Mouse (Mus musculus) MEL (cell line): ENCODE results near the gene Umad1. TPM values are rescaled to one million over a fixed set of nuclear protein-coding genes. Genes with fewer than 3 reads are reported as not detected.

Experiments used
- DNase-seq: peaks from one replicate; pipeline ENCODE4 v3.0.0; 2011; ENCODE audit warnings: low read depth, low spot score
- H3K27ac ChIP-seq: 2 replicates; pipeline ENCODE4 v1.5.1; 2012; ENCODE audit warnings: low read depth, mild to moderate bottlenecking, control low read depth, low read length, moderate library complexity; ENCODE audit not compliant: control insufficient read depth
- H3K27me3 ChIP-seq, 2 experiments: fragments of 150-350 bp in 1 of 2; sonication (generic) in 1 of 2; 2 replicates each; pipeline ENCODE4 v1.6.1; 2012; ENCODE audit warnings: low read length in 2 of 2, mild to moderate bottlenecking in 2 of 2, improper control_type of control experiment in 1 of 2, moderate library complexity in 1 of 2; ENCODE audit not compliant: insufficient read depth in 2 of 2, control insufficient read depth in 1 of 2
- H3K36me3 ChIP-seq, 2 experiments: 2 replicates each; pipeline ENCODE4 v1.6.1; 2012 to 2014; ENCODE audit warnings: low read length in 2 of 2, improper control_type of control experiment in 1 of 2, inconsistent platforms in 1 of 2, mild to moderate bottlenecking in 1 of 2; ENCODE audit not compliant: insufficient read depth in 2 of 2, control insufficient read depth in 1 of 2
- H3K4me1 ChIP-seq, 2 experiments: fragments of 150-350 bp in 1 of 2; sonication (generic) in 1 of 2; 2 replicates each; pipeline ENCODE4 v1.6.1; 2012; ENCODE audit warnings: low read length in 2 of 2, improper control_type of control experiment in 1 of 2, mild to moderate bottlenecking in 1 of 2; ENCODE audit not compliant: insufficient read depth in 2 of 2, control insufficient read depth in 1 of 2
- H3K4me3 ChIP-seq, 2 experiments: fragments of 150-350 bp in 1 of 2; sonication (generic) in 1 of 2; 2 replicates each; pipeline ENCODE4 v1.5.1; 2012; ENCODE audit warnings: low read depth in 2 of 2, low read length in 2 of 2, mild to moderate bottlenecking in 2 of 2, moderate library complexity in 2 of 2, control low read depth in 1 of 2, improper control_type of control experiment in 1 of 2; ENCODE audit not compliant: control insufficient read depth in 1 of 2, insufficient read depth in 1 of 2
- H3K79me2 ChIP-seq: 2 replicates; pipeline ENCODE4 v1.6.1; 2012; ENCODE audit warnings: mild to moderate bottlenecking, low read length, moderate library complexity; ENCODE audit not compliant: control insufficient read depth, poor library complexity, insufficient read depth
- H3K9ac ChIP-seq: 2 replicates; pipeline ENCODE4 v1.6.1; 2012; ENCODE audit warnings: low read depth, mild to moderate bottlenecking, control low read depth, low read length, moderate library complexity; ENCODE audit not compliant: control insufficient read depth, poor library complexity, severe bottlenecking
- H3K9me3 ChIP-seq: fragments of 150-350 bp; sonication (generic); replicated peaks from 2 replicates; pipeline ENCODE4 v1.6.1; 2012; ENCODE audit warnings: mild to moderate bottlenecking, low read length, improper control_type of control experiment, moderate library complexity; ENCODE audit not compliant: insufficient read depth
- BHLHE40 ChIP-seq: IDR thresholded peaks from 2 replicates; pipeline ENCODE4 v1.6.1; 2012; ENCODE audit warnings: low read depth, mild to moderate bottlenecking, inconsistent platforms, low read length, improper control_type of control experiment, borderline replicate concordance
- CHD2 ChIP-seq: IDR thresholded peaks from 2 replicates; pipeline ENCODE4 v1.6.1; 2011; ENCODE audit warnings: low read length, improper control_type of control experiment
- E2F4 ChIP-seq: IDR thresholded peaks from 2 replicates; pipeline ENCODE4 v1.6.1; 2011; ENCODE audit warnings: low read depth, low read length, improper control_type of control experiment, borderline replicate concordance
- HCFC1 ChIP-seq: IDR thresholded peaks from 2 replicates; pipeline ENCODE4 v1.6.1; 2012; ENCODE audit warnings: low read depth, mild to moderate bottlenecking, inconsistent platforms, low read length, improper control_type of control experiment, moderate library complexity
- JUND ChIP-seq: IDR thresholded peaks from 2 replicates; pipeline ENCODE4 v1.6.1; 2011; ENCODE audit warnings: low read depth, mild to moderate bottlenecking, improper control_type of control experiment, low read length
- MAFK ChIP-seq: IDR thresholded peaks from 2 replicates; pipeline ENCODE4 v1.6.1; 2011; ENCODE audit warnings: low read depth, mild to moderate bottlenecking, low read length, improper control_type of control experiment, borderline replicate concordance
- MAZ ChIP-seq: IDR thresholded peaks from 2 replicates; pipeline ENCODE4 v1.6.1; 2012; ENCODE audit warnings: low read depth, mild to moderate bottlenecking, inconsistent platforms, low read length, improper control_type of control experiment
- MYB ChIP-seq: IDR thresholded peaks from 2 replicates; pipeline ENCODE4 v1.6.1; 2011; ENCODE audit warnings: mild to moderate bottlenecking, low read depth, low read length, improper control_type of control experiment
- POLR2AphosphoS2 ChIP-seq: IDR thresholded peaks from 2 replicates; pipeline ENCODE4 v1.6.1; 2011; ENCODE audit warnings: low read length, improper control_type of control experiment
- RAD21 ChIP-seq: IDR thresholded peaks from 2 replicates; pipeline ENCODE4 v1.6.1; 2011; ENCODE audit warnings: mild to moderate bottlenecking, low read depth, low read length, improper control_type of control experiment
- RCOR1 ChIP-seq: IDR thresholded peaks from 2 replicates; pipeline ENCODE4 v1.6.1; 2012; ENCODE audit warnings: low read depth, mild to moderate bottlenecking, inconsistent platforms, low read length, improper control_type of control experiment
- TAL1 ChIP-seq: IDR thresholded peaks from 2 replicates; pipeline ENCODE4 v1.6.1; 2012; ENCODE audit warnings: mild to moderate bottlenecking, inconsistent platforms, low read length, moderate library complexity, mixed read lengths
- ZMIZ1 ChIP-seq: IDR thresholded peaks from 2 replicates; pipeline ENCODE4 v1.6.1; 2012; ENCODE audit warnings: low read depth, mild to moderate bottlenecking, inconsistent platforms, low read length, improper control_type of control experiment, moderate library complexity
- ZNF384 ChIP-seq: IDR thresholded peaks from 2 replicates; pipeline ENCODE4 v1.6.1; 2012; ENCODE audit warnings: low read depth, mild to moderate bottlenecking, inconsistent platforms, low read length, improper control_type of control experiment
- polyA plus RNA-seq, 2 experiments: library from polyadenylated mRNA; stranded (reverse) in 1 of 2; unstranded in 1 of 2; fragments of >175 nt in 1 of 2; fragments of >200 nt in 1 of 2; gene quantifications; 2 replicates each; pipeline versions ENCODE4 v1.2.1 to v1.2.4; 2012; ENCODE audit warnings: low replicate concordance in 2 of 2, low read depth in 1 of 2; ENCODE audit not compliant: insufficient read length in 2 of 2, insufficient read depth in 1 of 2, missing spikeins in 1 of 2
- total RNA-seq: library from RNA; depleted of rRNA; stranded (reverse); fragments of 300-350 nt; gene quantifications from 2 replicates; pipeline ENCODE4 v1.2.3, GENCODE M21; 2012

Gene Umad1
- total and polyA plus RNA-seq, 3 experiments = 5.3 to 9.7 TPM; not detected in 1

DNA sequence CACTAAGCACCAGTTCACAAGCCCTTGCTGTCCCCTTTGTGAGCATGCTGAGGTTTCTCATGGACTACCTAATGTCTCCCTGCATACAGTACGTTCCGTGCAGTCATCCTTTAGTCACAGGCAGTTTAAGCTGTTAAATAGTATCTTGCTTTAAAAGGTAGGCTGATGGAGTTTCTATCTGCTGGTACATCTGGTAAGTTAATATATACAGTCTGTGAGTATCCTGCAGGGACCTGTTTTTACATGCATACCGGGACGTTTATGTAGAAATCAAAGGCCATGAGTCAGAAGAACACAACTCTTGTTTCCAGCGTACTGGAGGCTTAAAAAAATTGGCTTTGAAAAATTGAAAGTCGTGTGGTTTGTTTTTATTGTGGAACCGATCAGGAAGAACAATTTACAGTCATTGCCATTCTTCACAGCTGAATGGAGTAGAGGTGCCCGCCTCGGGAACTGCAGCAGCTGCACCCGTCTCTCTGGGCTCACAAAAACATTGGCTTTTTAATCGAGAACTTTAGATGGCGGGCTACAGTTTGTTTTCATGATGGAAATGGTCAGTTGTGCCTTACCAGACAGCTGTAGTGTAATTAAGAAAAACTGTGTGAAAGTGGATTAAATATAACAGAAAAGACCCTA, 93.6 kb downstream of the Umad1 start:
- Histone ChIP-seq H3K36me3 (no peaks in the 10 kb centered on the region; a peak in 1 of 4 replicates), H3K27ac (no peak overlapping the region), H3K4me1 (peaks cover 0 to 3% of the 10 kb centered on the region in 2 experiments; a peak in 2 of 4 replicates), H3K27me3 (no peaks in the 10 kb centered on the region), H3K4me3 (no peak overlapping the region), H3K9me3 (no peaks in the 10 kb centered on the region), H3K9ac (no peak overlapping the region), H3K79me2 (no peaks in the 10 kb centered on the region)
- TF ChIP-seq CHD2 (no peak), HCFC1 (no peak), JUND (no peak), E2F4 (no peak), BHLHE40 (no peak)
- DNase-seq = no peak

DNA sequence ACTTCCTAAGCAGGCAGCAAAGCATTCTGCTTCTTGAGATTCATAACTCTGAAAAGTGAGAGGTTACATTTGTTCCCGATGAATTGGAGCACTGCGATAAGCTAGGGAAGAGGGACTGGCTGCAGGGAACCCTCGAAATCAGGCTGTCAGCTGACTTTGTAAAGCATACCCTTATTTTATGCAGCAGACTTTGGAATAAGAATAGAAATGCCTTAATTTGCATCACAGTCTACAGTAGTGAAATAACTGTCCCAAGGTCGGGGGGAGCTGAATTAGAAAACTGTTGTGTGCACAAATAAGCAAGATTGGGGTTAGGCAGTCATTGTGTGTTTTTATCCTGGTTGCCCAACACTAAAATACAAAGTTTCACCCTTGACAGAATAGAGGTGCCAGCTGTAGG, 94.4 kb downstream of the Umad1 start:
- Histone ChIP-seq H3K4me1 (peaks cover 3 to 5% of the 10 kb centered on the region in 2 experiments; a peak in 3 of 4 replicates), H3K9ac (no peak overlapping the region), H3K36me3 (no peaks in the 10 kb centered on the region; a peak in 1 of 4 replicates), H3K79me2 (no peaks in the 10 kb centered on the region), H3K9me3 (no peaks in the 10 kb centered on the region), H3K27me3 (no peaks in the 10 kb centered on the region), H3K27ac (no peak overlapping the region), H3K4me3 (no peak overlapping the region)
- TF ChIP-seq E2F4 (no peak), RCOR1 (no peak), ZMIZ1 (no peak), TAL1 (no peak)
- no peak for DNase-seq

DNA sequence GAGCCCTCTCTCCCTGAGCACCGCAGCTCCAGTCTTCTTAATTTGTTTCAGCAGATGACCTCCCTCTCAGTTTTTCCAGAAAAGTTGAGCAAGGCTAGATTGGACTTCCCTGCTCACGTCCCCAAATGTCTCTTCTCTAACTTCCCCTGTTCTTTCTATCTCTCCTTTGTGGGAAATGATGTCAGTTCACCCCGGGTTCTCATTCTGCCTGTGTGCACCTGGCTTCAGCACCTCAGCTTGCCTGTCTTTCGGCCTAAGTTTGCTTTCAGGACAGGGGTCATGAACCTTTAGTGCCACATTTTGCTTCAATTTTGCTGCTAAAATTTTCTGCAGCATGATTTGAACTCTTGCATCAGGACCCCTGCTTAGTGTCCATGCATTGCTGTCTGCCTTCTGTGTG, 95.8 kb downstream of the Umad1 start:
- Histone ChIP-seq H3K79me2 (no peaks in the 10 kb centered on the region), H3K4me3 (no peak overlapping the region), H3K4me1 (peaks cover under 1 to 9% of the 10 kb centered on the region in 2 experiments; a peak in 3 of 4 replicates), H3K9ac (no peak overlapping the region), H3K36me3 (peaks cover 0 to 3% of the 10 kb centered on the region in 2 experiments; a peak in 1 of 4 replicates), H3K27me3 (no peaks in the 10 kb centered on the region), H3K27ac (no peak overlapping the region), H3K9me3 (no peaks in the 10 kb centered on the region)
- no peak for DNase-seq
- TF ChIP-seq MAFK = no peak
- TF ChIP-seq MYB = no peak
- no peak for TF ChIP-seq ZNF384
- no peak for TF ChIP-seq POLR2AphosphoS2
- no peak for TF ChIP-seq RAD21
- no peak for TF ChIP-seq MAZ
